Mouse (Mus musculus) WW6 (cell line): ENCODE data around the gene Rpp30.

Experiments
- DNase-seq: peaks from one replicate; pipeline ENCODE4 v3.0.0-alpha.2; 2013; ENCODE audit warnings: low read depth, low spot score

The Rpp30 gene

DNA sequence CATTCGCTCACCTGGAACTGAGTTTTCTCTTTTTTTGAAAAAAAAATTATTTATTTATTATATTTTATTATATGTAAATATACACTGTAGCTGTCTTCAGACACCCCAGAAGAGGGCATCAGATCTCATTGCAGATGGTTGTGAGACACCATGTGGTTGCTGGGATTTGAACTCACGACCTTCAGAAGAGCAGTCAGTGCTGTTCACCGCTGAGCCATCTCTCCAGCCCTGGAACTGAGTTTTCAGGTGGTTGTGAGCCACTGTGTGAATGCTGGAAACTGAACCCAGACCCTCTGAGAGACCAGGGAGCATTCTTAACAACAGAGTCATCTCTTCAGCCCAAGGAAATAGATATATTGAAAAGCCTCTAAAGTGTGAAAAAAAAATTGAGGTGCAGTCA lies 44.9 kb downstream of the Rpp30 start:
- DNase-seq: no peak

DNA sequence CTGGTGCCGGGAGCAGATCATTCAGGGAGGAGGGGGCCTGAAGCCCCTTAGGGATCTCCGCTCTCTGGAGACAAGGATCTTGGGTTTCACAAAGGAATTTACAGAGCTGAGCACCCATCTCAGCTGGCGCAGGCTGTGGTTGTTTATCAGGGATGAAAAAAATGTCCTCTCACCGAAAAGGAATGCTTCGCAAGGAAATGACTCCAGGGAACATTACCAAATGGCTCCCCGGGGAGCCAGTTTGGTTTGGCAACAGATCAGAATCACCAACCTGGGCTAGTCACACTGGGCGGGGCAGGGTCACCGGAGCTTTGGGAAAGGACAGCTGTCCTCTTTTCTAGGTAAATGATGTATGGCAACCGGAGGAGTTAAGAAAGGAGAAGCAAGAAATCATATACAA lies 45.7 kb downstream of the Rpp30 start:
- DNase-seq: no peak

DNA sequence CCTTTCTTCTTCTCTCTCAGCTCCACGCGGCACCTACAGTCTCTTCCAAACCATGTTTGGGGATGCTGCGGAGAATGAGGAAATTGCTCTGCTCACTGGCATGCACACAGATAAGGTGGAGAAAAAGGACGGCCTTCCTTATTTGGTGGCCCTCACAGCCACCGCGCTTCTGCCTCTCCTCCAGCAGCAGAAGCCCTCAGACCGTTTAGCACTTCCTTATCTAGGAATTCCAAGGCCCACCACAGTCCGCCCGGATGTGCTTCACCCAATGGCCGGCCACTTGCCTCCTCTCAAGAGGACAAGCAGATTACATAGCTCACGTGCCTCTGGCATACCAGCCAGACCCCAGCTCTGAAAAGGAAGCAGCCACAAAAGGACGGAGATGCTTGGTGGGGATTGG lies 46.1 kb downstream of the Rpp30 start:
- DNase-seq: no peak

DNA sequence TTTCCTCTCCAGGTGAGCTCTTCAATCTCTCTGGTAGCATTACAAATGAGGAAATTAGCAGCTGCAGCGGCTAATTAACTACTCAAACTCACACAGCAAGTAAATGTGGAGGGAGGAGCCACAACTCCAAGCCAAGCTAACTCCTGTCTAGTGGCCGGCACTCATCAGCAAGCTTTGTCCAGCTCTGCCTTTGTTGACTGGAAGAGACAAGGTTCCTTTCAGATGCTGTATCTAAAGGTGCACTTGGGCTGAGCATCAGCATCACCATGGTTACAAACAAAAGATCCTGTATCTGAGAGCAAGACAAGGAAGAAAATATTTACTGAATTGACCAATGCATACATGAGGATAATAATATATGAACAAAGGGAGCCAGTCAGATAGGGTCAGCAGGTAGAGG lies 46.7 kb downstream of the Rpp30 start:
- DNase-seq: no peak

DNA sequence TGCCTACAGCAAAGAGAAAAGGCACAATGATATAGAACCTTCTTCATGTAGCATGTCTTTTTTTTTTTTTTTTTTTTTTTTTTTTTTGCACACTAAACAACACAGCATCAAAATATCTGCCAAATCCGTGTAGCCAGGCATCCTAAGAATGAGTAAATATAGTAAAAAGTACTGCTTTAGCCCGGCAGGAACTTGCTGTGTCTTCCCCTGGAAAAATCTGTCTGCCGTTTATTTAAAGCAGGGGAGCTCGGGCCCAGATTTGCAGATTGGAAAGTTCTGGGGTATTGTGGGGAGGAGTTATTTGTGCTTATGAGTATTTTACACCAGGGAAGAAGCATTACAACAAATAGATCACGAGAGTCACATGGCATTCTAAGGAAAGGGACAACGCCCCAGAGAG lies 48.5 kb downstream of the Rpp30 start:
- DNase-seq: no peak

DNA sequence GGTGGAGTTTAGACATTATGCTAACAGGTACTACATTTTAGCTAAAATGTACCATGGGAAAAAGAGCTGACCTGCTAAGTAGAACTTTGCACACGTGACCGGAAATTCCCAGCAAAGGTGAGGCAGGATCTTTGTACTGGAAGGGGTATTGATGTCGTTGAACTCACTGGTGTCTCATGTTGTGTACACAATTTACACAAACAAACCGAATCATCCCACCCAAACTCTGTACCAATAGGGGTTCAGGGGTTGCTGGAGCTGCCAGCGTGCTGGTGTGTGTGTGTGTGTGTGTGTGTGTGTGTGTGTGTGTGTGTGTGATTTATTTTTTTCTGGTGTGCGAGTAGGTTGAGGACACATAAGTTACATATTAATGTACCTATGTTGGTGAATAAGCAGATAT lies 49.5 kb downstream of the Rpp30 start:
- DNase-seq: no peak

DNA sequence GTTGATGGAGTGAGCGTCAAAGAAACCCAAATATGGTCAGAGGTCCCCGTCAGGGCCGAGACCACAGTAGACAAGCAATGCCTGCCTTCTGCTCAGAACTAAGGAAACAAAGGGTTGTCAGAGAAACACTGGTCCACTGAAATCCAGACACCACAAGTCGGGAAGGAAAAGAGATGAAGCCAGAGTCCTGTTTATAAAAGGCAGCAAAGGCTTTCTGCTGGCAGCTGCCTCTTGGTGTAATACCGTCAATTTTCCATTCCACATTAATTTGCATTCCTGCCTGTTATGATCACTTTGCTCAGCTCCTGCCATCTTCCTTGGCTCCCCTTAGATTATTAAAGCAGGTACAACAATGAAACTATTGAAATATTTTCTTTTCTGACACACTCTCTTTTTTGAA lies 50.2 kb downstream of the Rpp30 start:
- no peak for DNase-seq

DNA sequence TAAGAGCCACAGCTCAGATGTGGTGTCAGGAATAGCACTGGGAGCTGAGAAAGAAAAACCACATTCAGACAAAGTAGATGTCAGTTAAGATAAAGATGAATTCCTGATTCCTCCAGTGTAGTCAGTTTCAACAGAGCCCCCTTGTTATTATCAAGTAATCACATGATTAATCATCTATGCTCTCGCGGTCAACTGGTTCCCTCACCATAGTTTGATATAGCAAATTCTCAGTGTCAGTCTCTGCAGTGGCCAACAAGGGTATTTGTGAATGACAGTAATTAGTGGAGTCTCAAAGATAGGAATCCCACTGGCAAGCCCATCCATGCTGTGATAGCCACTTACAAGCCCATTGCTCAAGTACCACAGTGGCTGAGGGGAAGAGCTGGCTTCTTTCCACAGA lies 60.1 kb downstream of the Rpp30 start:
- no peak for DNase-seq

DNA sequence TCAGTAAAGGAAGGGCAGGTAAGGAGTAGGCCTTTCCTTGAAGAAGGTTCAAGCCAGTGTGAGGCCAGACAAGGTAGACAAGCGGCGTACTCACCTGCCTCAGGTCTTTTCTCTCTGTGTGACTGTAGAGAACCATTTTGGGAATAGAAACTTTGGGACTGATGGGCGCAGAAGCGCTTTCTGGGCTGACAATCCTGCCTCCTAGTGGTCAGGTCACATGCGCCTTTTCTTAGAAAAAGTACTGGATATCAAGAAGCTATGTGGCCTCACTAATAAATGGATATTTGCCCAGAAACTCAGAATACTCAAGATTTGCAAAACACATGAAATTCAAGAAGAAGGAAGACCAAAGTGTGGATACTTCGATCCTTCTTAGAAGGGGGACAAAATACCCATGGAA lies 65.1 kb downstream of the Rpp30 start:
- no peak for DNase-seq

DNA sequence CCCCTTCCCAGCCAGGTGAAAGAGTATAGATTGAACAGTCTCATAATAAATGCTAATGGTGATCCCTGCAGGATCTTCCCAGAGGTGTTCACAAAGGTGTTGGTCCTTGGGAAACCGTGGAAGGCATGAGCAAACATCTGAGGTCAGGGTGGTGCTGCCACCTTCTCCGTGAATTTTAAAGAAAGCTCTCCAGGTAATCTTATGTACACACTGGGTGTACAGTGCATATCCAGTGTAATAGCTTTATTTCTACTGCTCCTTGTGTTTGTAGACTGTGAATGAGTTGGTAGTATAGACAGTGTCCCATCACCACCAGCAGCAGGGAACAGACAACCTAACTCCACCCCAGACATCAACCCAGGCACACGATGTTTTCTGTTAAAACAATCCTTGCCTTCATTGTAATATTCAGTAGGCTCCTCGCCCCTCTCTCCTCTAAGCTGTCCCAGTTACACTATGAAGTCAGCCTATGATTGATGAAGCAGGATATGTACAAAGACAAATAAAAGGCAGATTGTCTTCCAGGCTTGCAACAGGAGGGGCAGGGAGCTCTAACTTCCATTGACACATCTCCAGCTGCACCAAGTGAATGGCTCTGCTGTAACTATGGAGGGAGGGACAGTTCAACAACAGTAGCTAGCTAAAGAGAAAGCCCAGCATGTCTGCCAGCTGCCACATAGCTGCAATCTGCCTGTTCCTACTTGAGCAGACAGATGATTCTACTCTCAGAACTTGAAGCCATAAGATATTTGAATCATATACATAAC lies 66.9 kb downstream of the Rpp30 start:
- DNase-seq: no peak
